Mouse (Mus musculus): ENCODE data around the gene Kcnk5.

Gene Kcnk5

DNA sequence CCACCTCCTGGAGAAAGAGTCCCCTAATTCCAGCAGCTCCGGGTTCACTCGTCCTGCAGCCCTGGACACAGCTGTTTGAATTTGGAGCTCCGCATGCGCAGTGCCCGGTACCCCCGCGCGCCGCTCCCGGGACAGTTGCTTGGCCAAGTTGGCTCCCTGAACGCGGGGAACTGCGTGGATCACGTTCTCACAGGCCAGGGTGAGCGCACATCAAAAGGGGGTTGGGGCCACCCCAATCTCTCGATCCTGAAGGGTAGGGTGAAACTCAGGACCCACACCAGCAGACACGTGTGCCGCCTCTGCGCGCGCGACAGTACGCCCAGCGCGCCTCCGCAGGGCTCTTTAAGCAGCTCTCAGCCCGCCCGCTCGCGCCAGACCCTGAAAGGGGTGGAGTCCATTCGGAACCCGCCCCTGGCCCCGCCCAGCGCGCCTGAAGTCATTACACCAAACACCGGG, at the start of gene Kcnk5:
Kcnk5 (minus strand) TSS at position 344 of the 456 bp plus-strand sequence.
- peak; percentile 89 for DNase-seq (ENCODE audit: low read depth, low spot score)

DNA sequence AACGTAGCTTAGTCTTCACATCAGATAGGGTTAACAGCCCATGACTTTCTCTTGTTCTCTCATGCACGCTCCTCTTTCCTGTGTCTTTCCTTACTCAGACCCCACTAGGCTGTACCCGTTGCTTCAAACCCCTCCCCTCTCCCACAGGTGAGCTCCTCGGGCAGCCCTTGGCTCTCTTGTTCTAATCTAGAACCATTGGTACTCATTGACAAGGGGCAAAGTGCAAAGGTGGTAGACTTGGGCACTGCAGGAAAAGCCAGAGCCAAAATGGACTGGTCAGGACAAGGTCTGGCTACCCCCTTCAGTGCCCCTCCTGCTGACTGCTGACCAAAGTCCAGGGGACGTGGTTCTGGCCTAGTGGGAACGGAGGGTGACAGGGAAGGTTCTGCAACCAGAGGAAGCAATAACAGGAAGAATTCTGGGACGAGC, 48.5 kb upstream of the Kcnk5 start:
- DNase-seq (ENCODE audit: low read depth, low spot score): no peak

DNA sequence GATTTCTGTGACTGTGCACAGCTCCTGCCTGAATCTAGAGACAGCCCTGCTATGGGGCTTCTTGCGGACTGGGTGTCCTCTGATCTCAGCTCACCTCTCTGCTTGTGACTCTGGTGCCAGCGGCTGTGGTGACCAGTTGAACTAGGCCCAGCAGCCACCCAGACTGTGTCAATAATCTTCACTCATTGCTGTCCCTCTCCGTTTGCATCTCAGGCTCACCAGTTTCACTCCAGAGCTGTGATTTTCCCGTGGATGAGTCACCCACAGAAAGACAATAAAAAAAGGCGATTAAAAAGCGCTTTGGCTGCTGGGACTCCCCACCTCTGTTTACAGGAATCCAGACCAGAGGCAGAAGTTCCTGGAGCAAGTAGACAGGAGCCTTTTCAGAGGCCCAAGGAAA, 47.8 kb upstream of the Kcnk5 start:
- DNase-seq (ENCODE audit: low read depth, low spot score): no peak

DNA sequence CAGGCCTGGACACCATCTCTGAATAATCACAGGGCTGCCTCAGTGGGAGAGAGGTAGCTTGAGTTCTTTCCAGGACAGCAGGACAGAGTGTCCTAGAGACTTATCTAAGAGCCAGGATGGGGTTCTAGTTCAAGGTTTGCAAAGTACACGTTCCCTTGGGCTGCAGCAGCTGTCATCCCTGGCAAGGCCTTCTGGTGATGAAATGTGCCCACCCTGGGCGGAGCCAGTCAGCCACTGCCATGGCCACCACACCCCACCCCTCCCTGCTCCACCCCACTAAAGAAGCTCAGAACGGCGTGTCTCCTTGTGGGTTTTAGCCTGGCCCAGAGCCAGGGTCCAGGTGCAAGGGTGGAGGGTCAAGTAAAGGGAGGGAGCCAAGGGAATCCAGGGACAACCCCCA, 46.7 kb upstream of the Kcnk5 start:
- no peak for DNase-seq (ENCODE audit: low read depth, low spot score)

DNA sequence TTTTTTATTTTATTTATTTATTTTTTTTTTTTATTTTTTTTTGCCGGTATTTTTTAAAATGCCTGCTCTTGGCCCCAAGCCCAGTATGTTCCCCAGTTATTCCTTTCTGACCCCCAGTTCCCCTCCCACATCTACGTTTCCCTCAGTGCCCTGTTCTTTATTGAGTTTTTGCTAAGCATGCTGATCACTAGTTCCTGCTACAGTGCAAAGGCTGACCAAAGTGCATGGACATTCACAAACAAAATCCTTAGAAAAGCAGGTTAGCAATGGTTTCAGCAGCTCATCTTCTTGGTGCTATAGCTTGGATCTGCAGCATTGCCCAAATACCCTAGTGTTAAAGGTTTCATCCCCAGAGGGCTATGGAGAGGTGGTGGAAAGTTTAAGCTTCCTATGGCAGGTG, 45.4 kb upstream of the Kcnk5 start:
- DNase-seq (ENCODE audit: low read depth, low spot score): no peak

DNA sequence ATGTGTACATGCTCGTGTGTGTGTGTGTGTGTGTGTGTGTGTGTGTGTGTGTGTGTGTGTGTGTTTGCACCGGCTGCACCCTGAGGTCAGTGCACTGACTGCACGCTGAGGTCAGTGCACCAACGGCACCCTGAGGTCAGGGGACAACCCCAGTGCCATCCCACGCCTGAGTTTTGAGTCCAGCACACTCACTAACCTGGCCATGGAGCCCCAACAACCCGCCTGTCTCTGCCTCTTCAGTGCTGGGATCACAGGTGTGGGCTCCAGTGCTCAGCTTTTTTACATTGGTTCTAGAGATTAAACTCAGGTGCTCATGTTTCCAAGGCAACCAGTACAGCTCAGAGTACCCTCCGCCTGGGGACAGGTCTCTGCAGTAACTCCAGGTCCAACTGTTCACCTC, 44.9 kb upstream of the Kcnk5 start:
- DNase-seq (ENCODE audit: low read depth, low spot score): no peak

DNA sequence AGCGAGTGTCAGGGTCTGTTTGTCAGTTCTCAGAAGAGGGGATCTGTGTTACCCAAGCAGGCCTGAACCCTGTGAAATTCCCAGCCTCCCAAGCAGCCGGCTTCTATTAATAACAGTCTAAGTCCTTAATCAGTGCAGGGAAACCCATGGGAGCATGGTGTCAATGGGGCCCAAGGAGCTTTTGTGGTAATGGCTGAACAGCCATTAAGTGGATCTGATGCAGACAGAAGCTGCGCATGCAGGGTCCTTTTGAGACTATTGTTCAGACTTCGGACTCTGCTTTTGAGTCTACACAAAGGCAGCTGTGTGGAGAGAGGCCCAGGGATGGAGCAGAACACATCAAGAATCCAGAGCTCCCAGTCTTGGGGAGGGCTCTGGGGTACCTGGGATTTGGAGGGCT, 43.9 kb upstream of the Kcnk5 start:
- no peak for DNase-seq (ENCODE audit: low read depth, low spot score)

DNA sequence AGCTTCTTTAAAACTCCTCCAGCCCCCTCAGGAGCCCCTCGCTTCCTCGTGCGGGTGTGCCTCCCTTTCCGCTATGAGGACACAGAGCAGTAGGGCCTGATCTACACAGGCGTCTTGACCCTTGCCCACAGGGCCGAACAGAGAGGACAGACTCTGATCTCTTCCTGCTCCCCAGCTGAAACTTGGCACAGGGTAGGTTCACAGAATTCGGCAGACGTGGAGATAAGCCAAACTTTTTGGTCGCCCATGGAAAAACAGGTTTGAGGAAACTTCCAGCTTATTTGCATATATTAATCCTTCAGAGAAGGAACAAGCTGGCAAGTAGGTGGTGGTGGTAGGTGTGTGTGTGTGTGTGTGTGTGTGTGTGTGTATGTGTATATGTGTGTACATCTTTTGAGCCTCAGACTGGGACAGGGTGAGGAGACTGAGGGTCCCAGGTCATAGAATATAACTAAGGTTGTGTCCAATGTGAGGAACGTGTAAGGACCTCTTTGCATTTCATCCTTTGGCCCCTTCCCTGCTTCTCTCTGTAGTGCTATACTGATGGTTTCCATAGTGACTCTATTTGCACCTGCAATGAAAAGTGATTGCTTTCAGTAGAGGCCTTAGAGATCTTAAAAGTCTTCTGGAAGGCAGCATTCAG, 43.1 kb upstream of the Kcnk5 start:
- DNase-seq (ENCODE audit: low read depth, low spot score): no peak

DNA sequence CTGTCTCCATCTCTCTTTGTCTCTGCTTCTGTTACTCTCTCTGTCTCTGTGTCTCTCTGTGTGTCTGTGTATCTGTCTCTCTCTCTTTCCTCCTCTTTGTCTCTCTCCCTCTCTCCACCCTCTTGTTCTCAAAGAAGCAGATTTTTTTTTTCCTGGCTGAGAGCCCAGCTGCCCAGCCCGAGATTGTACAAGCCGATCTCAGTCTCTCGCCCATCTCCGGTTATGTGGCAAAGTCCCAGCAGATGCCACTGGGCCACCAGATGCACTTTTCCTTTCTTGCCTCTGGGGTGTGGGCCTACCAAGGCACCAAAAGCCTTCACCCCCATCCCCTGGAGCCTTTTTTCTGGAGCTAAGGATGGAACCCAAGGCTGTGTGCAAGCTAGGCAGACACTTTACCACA, 42.6 kb upstream of the Kcnk5 start:
- no peak for DNase-seq (ENCODE audit: low read depth, low spot score)

DNA sequence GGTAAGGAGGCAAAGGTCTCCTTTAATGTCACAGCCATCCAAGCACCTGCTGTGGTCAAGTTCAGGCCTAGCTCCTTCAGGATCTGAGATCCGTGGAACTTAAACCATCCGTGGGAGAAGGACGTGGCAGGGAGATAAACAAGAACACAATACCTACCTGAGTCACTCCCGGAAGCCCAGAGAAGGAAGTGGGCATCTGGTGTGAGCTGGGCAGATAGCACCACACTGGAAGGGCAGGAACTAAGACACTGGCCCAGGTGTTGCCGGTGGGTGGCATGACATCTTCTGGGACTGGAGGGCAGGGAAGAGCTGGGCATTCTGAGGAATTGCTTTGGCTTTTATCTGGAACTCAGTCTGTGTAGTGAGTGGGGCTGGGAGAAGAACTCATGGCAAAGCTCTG, 41.6 kb upstream of the Kcnk5 start:
- no peak for DNase-seq (ENCODE audit: low read depth, low spot score)

DNA sequence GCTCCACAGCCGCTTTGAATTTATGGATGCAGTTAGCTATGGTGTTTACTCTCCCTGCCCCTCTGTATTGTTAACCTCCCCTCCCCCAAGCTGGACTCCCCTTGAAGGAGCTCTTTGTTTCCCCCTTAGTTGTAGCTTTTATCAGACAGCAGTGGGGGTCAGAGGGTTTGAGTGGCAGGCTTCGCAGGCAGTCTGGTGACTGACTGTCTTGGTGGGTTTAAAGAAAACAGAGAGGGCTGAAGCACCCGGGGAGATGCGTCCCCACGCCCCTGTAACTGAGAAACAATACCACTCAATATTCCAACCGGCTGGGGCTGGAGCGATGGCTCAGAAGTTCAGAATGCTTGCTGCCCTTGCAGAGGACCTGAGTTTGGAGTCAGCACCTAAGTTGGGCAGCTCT, 39.5 kb upstream of the Kcnk5 start:
- no peak for DNase-seq (ENCODE audit: low read depth, low spot score)

DNA sequence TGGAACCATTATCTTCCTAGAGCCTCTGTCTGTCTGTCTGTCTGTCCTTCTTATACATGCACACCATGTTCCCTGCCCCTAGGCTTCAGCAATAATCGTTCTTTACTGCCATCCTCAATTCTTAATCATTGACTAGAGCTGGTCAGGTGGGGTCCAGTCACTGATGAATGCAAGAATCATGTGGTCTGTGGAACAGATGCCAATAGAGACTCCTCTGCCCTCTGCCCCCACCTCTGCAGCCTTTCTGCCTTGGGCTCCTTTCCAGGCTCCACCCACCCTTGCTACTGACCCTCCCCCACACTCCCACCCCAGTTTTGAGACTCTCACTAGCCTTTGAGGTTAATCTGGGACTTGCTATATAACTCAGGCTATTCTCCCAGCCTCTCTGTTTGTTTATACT, 38.2 kb upstream of the Kcnk5 start:
- no peak for DNase-seq (ENCODE audit: low read depth, low spot score)

DNA sequence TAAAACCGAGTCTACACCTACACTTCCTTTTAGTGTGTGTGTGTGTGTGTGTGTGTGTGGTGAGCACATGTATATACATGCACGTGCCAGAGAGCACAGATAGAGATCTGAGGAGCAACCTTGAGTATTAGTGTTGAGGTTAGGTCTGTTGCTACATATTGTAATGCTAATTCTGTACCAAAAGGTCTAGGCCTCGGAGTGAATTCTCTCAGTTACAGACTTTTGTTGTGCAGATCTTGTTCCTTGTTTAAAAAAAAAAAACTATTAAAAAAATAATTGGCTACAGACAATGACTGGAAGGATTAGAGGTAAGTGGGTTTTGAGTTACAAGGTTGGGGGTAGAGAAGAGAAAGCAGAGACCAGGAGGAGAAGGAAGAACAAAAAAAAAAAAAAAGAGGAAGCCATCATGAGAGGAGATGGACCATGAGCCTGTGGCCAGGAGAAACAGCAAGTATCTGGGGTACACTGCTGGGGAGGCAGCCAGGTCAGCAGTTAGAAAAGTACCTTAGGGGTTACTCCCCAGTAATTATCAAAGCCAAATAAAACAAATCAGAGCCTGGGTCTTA, 35.8 kb upstream of the Kcnk5 start:
- no peak for DNase-seq (ENCODE audit: low read depth, low spot score)

DNA sequence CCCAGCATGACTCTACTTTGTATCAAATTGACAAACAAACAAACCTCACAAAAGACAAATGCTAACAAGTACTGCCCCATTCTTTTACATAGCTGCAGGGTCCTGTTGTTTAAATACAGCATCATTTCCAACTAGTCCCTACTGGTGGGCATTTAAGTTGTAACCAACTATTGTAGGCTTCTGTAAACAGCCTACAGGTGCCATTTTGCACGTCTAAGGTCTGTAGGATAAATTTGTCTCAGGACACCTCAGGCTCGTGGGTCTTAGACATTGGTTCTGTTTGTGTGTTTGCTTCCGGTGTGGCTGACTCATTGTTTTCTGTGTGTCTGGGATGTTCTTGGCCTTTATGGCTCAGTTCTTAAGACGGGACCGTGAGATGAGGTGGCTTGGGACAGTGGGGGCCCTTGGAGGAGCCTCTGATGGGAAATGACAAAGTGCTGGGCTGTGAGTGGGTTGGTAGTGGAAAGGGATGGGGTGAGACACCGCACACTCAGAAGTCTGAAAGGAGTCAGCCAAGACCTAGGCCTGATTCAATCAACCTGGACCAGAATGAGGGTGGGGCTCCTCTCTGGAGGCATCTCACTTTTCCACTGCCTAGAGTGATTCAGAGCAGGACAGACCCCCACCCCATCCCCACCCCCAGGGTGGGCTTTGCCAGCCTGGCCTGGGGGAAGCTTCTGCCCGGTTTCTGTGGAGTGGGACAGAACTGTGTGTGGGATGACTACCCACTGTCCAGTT, 35.1 kb upstream of the Kcnk5 start:
- no peak for DNase-seq (ENCODE audit: low read depth, low spot score)

DNA sequence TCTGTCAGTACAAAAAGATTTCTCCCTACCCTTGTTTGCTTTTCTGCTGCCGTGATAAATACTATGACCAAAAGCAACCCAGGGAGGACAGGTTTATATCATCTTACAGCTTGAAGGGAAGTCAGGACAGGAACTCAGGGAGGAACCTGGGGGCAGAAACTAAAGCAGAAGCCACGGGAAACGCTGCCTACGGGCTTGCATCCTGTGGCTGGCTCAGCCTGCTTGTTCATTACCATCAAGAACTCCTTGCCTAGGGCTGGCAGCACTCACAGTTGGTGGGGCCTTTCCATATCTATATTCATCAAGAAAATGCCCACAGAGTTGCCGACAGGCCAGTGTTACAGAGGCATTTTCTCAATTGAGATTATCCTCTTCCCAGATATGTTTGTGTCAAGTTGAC, 34.2 kb upstream of the Kcnk5 start:
- DNase-seq (ENCODE audit: low read depth, low spot score): no peak

DNA sequence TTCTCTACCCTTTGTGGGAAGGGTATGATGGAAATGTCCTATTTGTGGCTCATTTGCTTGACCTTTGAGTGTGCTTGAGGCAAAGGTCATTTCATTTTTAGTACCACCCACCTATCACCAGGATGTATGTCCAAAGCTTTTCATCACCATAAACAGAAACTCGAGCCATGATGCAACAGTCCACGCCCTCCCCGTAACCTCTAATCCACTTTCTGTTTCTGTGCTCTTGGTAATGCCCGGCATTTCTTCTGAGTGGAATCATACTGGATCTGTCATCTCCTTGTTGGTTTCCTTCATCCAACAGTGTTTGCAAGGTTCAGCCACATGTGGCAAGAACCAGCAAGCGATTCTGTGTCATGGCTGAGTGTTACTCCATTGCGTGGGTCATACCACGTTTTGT, 32.5 kb upstream of the Kcnk5 start:
- no peak for DNase-seq (ENCODE audit: low read depth, low spot score)

DNA sequence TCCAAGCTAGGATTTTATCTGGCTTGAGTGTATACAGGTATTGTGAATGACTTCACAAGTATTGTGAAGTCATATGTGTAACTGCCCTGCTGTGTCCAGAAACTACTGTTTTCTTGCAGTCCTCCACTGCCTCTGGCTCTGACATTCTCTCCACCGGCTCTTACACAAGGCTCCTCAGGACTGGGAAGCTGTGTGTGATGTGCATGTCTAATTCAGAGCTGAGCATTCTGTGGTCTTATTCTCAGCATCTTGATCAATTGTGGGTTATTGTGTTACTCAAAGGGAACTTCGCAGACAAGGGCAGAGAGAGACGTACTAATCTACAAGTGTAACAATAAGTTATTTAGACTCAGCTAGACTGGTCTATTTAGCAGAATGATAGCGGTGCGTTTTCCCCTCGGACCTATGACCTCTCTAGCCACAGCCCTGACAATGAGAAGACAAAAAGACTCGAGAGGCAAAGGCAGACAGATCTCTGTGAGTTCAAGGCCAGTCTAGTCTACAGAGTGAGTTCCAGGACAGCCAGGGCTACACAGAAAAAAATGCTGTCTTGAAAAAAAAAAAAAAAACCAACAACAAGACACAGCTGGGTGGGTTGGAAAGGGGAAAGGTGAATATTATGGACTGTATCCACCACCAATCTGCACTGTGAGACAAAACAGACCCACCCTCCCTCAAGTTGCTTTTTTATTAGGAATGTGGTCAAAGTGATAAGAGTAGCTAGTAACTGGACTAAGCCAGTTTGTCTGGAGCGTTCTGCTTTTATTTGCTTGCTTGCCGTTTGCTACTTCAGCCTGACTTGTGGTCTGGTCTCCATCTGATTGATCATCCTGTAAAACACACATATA, 30.4 kb upstream of the Kcnk5 start:
- no peak for DNase-seq (ENCODE audit: low read depth, low spot score)

DNA sequence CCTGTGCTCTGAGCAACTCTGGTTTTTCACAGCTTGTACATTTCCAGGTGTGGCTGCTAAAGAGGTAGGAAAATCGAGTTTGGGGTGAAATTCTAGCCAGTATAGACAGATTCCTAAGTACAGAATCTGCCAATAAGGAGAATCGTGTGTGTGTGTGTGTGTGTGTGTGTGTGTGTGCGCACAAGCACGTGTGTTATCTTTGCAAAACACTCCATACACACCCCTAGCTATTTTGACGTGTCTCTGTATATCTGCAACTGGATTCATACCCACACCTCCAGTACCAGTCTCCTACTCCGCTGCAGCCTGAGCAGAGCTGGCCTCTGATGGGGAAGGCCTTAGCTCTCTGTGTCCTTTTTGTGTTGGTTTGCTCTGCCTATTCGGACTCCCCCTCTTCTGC, 28.3 kb upstream of the Kcnk5 start:
- DNase-seq (ENCODE audit: low read depth, low spot score): no peak

DNA sequence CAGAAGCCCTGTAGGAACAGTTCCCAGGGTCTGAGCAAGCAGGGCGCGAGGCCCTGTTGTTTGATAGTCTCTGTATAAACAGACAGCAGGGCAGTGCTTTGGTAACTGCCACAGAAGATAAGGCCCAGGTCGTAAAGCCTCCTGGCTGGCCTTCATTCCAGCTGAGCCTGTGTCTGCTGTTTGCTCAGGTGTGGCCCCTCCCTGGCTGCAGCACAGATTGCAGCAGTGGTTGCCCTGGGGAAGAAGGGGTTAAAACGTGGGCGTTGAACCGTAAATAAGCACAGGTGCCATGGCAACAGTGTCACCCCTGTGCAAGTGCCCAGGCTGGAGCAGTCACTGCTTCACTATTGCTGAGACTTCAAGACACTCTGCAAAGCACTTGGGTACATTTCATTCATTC, 26.8 kb upstream of the Kcnk5 start:
- no peak for DNase-seq (ENCODE audit: low read depth, low spot score)

DNA sequence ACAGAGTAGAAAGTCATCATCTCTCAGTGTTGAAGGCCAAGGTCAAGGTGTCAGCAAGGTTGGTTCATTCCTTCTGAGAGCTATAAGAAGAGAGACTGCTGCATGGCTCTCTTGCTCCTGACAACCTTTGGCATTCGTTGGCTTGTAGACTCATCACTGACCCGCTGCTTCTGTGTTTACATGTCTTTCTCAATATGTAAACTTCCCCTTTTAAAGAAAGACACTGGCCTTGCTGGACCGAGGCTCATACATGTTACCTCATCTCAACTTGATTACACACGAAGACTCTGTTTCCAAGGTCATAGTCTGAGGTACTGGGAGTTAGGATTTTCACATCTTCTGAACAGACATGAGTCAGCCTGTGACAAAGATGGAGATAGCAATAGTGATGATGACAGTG, 24.1 kb upstream of the Kcnk5 start:
- no peak for DNase-seq (ENCODE audit: low read depth, low spot score)

DNA sequence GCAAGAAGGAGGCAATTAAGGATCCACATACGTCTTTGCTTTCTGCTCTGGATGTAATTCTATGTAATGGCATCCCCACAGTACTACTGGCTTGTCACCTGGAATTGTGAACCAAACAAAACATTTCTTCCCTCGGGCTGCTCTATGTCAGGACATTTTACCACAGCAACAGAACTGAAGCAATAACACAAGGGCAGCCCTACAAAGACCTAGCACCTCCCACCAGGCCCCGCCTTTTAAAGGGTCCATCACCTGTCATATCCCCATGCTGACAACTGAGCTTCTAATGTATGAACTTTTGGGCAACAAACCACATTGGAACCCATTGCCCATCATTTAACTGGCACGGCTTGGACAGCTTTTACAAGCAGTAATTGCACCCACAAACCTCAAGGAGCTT, 21.7 kb upstream of the Kcnk5 start:
- no peak for DNase-seq (ENCODE audit: low read depth, low spot score)

DNA sequence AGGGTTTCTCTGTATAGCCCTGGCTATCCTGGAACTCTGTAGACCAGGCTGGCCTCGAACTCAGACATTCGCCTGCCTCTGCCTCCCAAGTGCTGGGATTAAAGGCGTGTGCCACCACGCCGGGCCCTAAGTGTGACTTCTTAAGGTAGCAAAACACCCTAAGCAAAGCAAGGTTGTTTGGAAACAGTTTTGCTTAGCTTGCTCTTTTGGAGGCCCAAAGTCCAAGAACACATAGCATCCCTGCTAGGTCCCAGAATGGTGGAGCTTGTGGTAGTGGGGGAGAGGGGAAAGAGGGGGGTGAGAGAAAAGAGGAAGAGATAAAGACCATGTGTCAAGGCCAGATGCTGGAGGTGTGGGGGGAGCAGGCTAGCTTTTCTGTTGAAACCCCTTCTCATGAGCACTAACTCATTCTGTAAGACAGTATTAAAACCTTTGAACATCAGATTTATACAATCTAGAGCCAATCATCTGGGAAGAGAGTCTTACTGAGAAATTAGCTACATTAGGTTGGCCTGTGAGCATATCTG, 21.1 kb upstream of the Kcnk5 start:
- no peak for DNase-seq (ENCODE audit: low read depth, low spot score)
